Mouse (Mus musculus): ENCODE data around the gene Sergef.

DNA sequence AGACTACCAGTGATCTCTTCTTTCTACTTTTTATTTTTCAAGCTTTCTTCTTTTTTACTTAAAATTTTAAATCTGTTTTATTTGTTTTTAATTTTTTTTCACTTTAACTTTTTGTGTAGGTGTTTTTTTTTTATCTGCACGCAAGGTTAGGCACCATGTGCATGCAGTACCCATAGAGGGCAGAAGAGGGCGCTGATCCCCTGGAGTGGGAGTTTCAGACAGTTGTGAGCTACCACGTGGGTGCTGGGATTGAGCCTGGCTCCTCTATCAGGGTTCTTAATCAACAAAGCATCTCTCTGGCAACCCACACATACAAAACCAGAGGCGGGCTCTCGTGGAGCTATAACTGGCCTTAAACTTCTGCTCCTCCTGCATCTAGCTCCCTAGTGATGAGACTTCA lies 123.6 kb downstream of the Sergef start:
- TF ChIP-seq CTCF (IDR thresholded peaks at IDR 0.05; ENCODE audit: low read depth) (peak; percentile 58), EP300 (IDR thresholded peaks at IDR 0.05; ENCODE audit: low read depth) (no peak)

Measured in liver, embryonic 14.5 days (tissue).